Mouse (Mus musculus) cerebellum, adult 9-11 months (tissue): ENCODE measurements around the gene Nrxn2.
A peak's percentile ranks its signal among the peaks of the same experiment; 100 is the strongest.

ENCODE experiments used
- DNase-seq: peaks from one replicate; pipeline ENCODE4 v3.0.0; 2022

Nrxn2 gene

DNA sequence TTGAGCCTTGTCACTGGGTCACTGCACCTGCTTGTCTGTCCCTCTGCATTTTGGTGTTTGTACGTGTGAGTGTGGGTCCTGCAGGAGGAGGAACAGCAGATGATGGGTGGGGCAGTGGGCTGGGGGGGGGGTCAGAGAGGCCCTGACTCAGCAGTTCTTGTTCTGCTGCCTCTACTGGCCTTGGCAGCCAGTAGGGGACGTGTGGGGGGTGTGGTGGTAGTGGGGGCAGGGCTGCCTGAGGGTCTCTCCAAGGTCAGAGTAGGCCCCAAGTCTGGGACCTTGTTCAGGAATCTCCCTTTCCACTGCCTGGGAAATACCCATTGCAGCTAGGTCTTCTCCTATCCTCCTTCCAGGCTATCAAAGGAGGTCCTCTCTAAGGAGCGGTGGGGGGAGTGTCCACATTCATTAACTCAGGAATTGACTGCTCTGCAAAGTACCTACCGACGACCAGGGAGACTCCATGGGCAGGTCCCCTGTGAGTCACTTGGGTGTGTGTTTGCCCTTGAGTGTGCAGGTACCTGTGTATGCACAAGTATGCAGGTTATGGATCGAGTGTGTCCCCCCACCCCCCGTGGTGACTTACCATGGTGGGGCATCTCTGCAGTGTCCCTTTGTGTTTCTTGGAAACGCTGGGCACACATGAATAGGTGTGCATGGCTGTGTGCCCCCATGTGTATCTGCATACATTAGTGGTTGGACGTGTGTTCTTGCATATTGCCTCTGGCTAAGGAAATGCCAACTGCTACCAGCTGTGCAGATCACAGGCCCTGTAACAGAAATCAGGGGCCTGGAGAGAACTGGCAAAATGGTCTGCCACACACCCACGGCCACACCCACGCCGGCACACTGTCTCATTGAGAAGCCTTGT lies 1.4 kb upstream of the Nrxn2 start:
- DNase-seq, result peak; percentile 65

DNA sequence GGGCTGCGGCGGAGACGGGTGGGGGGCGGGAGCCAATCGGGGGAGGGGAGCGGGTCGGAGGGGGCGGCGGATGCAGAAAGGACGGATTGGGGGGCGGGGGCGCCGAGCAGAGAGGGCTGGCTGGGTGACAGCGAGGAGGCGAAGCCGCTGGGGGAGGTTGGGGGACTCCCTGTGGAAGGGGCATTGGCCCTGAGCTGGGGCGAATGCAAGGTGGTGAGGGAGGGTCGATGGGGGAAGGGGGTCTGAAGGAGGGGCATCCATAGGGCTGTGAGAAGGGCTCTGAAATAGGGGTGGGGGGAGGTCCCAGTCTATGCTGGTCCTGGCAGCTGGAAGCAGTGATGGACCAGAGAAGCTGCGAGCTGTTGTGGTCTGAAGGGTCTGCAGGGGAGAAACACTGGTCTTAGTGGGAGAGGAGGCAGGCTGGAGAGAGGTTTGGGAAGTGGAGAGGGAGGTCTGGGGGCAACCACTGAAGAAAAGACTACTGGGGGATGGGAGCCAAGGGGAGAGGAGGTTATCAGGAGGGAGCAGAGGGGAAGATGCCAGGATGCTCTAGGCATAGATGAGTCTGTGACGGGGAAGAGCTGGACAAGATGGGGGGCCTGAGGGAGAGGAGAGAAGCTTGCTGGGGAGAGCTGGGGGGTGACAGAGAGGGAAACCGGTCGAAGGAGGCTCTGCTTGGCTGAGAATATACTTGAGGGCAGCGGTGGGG lies 607 bp downstream of the Nrxn2 start:
- DNase-seq, result peak; percentile 77

DNA sequence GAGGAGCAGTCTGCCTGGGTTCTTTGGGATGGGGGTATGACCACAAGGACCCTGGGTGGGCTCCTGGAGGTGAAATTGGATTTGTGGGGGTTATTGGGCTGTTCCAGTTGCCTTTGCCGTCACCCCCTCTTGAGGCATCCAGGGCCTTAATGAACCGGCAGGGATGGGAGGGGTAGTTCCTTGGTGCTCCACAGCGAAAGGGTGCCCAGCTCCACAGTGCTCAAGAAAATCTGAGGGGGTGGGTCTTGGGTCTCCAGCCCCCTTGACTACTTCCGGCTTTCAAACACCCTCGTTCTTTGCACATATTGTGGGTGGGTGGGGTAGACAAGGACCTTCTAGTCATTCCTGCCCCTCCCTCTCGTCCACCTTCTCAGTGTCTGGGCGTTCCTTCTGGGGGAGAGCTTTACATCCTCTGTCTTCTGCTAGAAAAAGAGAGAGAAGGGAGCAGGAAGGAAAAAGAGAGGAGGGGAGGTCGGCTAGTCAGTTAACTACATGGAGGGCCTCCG lies 1.3 kb downstream of the Nrxn2 start:
- peak; percentile 62 for DNase-seq

DNA sequence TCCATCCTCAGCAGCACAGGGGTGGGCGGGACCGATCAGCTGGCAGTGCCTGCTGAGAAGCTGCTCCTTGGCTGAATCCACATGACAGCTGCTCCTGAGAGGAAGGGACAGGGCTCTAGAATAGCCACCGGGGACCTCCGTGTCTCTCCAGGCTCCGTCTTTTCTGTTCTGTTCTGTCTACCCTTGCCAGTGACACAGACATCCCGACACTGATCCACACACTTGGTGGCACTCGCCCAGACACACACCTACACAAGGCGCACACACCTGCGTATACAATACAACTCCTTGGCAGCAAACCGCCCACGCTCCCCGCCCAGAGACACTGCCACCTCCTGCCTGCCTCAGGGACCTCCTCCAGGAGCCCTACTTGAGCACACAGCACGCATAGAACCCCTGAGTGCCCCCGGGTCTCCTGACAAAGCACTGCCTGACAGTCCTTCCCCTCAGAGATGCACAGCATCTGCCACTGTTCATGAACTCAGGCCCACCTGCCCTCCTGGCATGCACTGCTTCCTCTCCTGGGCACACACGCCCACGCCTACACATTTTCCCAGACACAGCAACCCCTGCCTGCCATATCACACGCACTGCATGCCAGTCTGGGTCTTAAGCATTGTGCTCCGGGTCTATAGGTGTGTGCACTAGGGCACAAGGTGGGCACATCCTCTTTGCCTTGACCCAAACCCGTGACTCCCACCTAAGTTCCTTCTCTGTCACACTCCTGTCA lies 2.1 kb downstream of the Nrxn2 start:
- DNase-seq, result peak; percentile 80

DNA sequence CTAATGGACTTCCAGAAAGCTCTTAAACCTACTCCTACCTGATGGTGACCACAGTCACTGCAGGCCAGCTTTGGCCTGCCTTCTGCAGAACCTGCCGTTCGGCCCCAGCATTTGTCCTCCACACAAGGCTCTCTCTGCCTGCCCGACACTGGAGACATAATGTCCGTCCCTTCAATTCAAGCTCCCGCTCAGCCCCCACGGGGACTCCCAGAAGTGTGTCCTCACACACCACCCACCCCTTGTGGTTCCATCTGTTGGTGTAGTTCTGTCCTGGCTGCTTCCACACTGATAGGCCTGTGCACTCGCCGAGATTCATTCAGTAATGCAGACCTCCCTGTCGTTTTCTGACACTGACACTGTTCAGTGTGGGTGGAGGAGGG lies 2.7 kb downstream of the Nrxn2 start:
- peak; percentile 65 for DNase-seq

DNA sequence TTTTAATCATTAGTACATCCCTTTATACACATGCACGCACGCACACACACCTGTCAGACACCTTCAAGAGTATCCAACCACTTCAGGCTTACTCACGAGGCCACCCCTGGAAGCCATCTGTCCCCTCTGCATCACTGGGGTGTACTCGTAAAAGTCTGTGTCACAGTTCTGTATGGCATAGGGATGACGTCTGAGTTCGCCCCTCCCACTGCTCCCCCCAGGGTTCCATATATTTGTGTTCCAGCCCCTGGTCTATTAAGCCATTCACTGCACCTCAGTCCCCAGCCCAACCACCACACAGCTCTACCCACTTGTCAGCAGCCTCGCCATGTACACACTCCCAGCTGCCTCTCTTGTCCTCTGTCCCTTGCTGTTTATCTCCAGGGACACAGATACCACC lies 3.5 kb downstream of the Nrxn2 start:
- DNase-seq, result peak; percentile 56

DNA sequence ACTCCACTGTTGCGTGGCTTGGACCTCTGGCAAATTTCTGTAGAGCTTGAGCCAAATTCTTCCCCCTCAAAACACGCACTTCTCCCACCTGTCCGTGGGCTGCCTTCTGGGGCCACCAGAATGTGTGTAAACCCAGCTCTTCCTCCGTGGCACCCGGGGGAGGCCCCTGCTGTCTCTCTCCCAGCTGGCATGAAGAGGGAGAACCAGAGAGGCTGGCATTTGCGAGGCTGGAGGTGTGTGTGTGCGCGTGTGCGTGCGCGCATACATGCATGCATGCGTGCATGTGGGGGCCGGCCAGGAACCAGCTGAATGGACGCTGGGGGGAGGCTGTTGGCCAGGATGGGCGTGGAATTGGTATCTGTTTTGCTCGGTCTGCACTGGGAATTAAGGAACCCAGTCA lies 4.7 kb downstream of the Nrxn2 start:
- DNase-seq, result peak; percentile 63

DNA sequence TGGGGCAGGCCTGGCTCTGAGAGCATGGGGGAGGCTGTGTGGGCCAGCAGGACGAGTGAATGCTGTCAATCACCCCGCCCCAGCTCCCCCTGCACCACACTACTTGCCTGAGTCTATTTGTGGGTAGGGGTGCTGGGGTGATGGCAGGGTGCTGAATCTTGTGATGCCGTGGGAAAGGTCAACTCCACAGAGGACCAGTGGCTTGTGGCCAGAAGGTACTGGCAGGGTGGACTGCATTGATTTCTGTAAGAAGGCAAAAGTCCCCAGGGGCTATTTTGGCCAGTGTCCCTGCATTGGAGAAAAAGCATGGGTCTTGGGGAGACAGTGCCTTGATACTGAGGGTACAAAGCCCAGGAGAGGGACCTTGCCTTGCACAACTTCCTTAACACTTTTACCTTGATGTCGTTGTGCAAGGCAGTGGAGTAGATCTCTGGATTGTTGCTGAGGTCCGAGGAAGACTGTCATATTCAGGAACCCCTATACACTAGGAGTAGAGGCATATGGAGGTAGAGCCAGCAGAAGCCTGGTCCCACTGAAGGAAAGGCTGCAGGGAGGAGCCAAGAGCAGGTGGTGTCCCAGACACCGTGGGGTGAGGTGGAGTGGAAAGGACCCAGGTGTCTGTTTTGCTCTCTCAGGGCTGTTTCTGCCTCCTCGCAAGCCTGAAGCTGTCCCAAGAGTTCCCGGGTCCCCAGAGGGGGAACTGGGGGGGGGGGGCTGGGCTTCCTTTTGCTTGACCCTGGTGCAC lies 5.8 kb downstream of the Nrxn2 start:
- DNase-seq, result peak; percentile 65

DNA sequence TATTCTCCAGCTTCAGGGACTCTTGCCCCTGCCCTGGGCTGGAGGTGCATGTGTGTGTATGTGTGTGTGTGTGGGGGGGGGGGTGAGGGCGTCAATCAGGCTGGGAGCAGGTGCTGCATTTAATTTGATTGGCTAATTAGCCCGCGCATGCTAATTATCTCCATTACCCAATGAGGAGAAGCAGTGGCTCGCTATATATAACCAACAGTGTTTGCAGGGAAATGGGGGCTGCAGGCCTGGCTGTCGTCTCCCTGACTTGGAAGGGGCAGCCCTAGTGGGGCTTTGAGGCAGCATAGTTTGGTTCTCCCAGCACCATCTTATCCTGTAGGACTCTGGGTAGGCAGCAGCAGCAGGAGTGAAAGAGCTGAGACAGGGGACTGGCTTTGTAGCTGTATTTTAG lies 7.1 kb downstream of the Nrxn2 start:
- no peak for DNase-seq

DNA sequence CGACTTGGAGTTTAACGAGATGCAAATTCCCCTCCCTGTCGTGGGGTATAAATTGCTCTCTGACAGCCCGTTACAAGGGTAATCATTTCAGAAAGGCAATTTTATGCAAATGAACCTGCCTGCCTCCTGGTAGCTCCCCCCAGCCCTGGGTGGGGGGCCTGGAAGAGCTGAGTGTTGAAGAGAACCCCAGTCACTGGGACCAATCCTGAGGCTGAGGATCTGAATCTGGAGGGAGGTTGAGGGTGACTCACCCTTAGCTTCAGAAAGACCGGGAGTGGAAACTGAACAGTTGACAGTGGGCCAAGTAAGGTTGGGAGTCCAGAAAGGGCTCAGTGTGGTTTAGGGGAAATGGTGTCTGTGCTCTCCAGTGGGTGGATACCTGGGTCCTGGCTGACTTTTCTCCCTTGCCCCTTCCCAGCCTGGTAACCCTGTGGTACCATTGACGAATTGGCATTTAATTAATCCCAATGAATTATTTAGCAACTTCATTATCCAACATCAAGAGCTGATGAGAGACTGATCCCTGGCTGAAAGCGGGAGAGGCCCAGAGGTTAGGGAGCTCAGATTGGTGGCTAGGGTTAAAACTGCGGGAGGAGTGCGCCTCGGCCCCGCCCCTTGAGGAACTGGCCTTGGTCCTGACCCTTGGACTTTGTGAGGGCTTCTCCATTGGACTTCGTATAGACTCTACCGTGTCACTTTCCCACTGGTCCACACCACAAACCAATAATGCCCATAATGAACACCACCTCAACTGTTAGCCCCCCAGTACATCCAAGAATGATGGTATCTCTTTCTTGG lies 8.4 kb downstream of the Nrxn2 start:
- DNase-seq, result peak; percentile 68

DNA sequence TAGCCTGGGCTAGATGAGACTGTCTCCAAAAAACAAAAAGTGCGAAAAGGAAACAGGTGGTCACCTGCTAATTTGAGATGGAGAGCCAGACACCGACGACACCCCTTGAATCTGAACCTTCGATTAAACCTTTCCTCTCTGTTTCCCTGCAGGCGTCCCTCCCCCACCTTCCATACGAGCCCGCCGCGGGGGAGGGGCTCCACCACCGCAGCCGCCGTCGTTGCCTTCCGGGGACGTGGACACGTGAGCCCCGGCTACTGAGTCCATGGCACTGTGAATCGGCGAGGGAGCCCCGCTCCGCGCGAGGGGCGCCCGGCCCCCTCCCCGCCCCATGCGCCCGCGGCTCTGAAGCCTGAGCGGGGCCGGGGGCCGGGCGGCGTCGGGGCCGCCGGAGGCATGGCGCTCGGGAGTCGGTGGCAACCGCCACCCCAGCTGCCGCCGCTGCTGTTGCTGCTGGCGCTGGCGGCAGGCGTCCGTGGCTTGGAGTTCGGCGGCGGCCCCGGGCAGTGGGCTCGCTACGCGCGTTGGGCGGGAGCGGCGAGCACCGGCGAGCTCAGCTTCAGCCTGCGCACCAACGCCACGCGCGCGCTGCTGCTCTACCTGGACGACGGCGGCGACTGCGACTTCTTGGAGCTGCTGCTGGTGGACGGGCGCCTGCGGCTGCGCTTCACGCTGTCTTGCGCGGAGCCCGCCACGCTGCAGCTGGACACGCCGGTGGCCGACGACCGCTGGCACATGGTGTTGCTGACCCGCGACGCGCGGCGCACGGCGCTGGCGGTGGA lies 9.3 kb downstream of the Nrxn2 start:
- no peak for DNase-seq

DNA sequence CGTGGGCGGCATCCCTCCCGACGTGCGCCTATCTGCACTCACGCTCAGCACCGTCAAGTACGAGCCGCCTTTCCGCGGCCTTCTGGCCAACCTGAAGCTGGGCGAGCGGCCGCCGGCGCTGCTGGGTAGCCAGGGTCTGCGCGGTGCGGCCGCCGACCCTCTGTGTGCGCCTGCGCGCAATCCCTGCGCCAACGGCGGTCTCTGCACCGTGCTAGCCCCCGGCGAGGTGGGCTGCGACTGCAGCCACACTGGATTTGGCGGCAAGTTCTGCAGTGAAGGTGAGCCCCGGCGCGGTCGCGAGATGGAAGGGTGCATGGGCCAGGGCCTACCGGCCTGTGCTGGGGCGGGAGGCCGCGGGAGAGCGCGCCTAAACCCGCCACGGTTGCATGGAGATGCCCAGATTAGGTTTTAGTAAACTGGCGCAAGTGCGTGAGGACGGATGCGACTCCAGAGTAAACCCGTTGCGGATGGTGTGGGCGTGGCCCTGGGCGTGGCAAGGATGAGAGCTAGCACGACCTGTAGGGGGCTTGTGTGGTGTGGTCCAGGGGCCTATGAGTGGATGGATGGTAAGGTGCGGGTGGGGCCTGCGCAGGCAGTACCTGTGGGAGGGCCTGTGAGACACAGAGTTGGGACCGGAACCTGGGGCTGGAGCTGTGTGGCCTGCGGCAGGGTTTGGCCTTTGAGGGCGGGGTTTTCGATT lies 10.1 kb downstream of the Nrxn2 start:
- DNase-seq, result peak; percentile 55

DNA sequence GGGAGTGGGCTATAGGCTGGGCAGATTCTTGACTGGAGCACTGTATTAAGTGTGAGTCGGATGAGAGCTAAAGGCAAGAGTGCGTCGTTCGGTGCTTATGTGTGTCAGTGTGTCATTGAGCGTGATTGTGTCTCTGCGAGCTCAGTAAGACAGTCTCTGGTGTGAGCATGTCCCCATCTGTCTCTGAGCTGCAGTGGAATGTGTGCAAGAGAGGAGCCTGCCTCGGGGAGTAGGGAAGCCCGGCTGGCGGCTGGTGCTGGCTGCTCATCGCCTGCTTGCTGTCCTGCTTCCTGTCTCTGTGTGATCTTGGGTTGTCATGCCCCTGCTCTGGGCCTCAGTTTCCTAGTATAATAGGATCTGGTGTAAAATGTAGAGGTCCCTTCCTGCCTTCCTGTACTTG lies 24.5 kb downstream of the Nrxn2 start:
- no peak for DNase-seq

DNA sequence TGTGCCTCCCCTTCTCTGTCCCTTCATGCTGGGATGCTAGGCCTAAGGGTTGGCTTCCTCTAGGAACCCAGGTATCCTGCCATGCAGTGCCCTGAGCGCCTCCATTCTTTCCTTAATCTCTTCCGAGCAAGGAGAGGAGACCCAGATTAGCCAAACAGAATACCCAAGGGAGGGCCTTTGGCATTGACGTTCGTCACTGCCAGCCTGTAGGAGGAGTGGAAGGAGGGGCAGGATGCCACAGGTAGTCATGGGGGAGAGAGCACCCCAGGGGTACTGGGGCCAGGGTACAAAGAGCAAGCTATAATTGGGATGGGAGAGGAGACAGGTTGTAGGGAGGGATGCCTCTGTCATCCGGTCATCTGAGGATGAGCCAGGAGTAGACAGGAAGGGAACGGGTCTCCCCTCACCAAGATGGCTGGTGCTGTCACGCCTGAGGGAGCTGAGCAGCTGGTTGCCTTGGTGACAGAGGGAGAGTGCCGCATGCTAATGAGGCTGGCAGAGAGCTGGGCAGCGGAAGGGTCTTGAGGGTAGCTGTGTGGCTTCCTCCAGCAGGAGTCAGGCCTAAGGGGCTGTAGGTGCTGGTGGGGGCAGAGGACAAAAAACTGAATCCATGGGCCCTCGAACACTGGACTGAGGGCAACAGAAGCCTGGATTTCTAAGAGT lies 27.4 kb downstream of the Nrxn2 start:
- DNase-seq, result no peak

DNA sequence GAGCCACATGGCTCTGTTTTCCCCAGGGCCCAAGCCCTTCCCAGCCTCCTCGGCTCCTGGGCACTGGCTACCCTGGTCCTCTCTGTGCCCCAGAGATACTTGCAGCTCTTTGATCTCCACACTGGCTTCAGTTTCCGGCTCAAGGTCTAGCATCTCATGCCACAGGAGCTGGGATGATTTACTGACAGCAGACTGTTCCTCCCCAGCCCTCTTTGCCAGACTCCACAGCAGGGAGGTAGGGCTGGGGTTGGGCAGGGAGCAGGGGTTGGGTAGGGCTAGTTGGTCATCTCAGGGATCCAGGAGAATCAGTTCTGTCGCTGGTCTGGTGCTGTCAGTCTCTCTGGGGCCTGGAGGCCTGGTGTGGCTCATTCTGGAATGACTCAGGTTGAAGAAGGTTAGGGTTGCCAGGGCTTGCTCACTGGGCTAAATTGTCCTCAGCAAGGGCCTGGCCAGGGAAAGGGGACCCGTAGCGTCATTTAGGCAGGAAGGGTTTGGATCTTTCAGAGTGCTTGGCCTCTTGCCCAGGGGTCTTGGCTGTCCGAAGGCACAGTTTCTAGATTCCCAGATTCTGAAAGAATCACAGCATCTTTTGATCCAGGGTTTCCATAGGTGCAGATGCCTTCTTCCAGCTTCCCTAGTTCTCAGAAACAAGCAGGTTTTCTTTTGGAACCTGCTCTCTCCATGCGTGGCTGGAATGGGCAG lies 28.4 kb downstream of the Nrxn2 start:
- no peak for DNase-seq

DNA sequence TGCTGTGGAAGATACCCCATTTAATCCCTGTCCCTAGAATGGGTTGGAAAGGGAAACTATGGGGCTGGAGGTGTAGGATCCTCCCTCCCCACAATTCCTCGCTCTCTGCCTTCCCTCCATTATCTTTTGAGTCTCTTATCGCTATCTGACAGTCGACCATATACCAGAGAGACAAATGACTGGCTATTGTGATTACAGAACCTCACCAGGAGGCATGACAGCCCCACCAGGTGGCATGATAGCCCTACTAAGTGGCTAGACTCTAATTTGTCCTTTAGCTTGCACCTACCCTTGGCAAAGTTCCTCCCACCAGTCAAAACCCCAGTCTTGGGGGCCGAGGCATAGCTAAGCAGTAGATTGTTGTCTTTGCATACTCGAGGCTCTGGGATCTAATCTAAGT lies 30.2 kb downstream of the Nrxn2 start:
- DNase-seq, result no peak

DNA sequence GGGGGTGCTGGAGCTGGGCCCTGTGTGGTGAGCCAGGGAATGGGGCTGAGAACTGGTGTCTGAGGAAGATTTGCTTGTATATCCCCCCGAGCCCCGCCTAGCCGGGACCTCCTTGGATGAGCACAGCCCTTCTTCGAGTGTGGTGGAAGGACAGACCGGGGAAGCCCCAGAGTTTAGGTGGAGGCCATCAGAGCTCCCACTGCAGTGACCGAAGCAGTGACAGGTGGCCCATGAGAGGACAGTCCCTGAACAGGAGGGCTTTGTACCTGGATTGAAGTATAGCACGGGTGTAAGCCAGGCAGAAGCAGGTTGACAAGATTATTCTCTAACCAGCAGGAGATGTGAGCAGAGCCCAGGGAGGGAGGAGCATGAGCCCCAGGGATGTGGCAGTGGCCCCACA lies 31.3 kb downstream of the Nrxn2 start:
- DNase-seq, result no peak

DNA sequence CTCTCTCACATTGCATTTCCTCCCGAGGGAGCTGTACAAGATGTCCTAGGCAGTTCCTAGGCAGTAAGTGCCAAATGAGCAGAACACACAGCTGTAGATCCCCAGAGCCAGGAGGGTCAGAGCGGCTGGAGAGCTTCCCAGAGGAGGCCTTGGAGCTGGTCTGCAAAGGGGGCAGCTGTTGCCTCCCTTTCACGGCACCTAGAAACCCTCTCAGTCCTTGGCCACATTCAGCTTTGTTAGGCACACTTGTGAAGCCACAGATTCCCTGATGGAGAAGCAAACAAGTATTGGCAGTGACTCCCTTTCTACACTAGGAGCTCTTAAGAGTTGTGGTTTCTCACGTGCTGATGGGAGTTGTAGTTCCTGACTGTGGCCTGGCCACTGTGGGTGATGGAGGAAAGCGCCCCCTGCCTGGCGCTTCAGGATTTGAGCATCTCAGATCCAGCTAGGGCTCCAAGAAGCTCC lies 33.5 kb downstream of the Nrxn2 start:
- peak; percentile 85 for DNase-seq

DNA sequence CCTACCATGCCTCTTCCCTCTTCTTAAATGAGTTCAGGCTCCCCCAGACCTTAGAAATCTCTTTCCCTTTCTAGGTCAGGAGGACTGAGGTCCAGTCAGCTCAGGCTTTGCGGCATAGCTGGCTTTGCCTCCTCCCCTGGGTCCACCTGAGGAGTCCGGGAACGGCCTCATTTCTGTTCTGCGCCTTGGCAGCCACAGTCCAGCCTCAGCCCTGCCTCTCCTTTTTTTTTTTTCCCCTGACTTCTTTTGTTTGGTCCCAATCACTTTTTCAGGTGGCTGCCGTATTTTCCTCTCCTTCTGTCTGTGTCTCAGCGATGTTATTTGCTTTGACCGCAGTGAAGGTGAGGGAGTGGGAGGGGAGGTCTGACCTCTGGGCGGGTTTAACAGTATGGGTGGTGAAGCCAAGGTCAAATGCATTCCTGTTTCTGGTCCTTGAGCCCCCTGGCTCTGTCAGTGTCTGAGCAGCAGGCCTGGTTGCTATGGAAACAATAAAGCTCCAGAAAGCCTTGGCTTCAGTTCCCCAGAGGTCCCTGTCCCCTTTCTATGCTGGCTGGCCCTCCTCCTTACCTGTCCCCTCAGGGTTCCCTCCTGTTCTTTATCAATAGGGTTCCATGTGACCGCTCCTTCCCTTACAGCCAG lies 34.3 kb downstream of the Nrxn2 start:
- DNase-seq, result no peak
